Mouse (Mus musculus) heart, adult 18-20 months (tissue): ENCODE measurements around the gene Ndufb8. TPM values are rescaled to one million over a fixed set of nuclear protein-coding genes. Genes with fewer than 3 reads are reported as not detected.

Source experiments
- DNase-seq, 2 experiments: peaks; one replicate each; pipeline ENCODE4 v3.0.0; 2021 to 2022; ENCODE audit warnings: mixed read lengths in 1 of 2
- long read RNA-seq, 2 experiments: library from polyadenylated mRNA; stranded (forward); transcript quantifications; one replicate each; pipeline ENCODE4 v2.0.0; 2021
- total RNA-seq, 2 experiments: library from RNA; stranded (reverse); gene quantifications; 2 replicates each; pipeline ENCODE4 v1.2.3; 2021

The Ndufb8 gene
- 1,000 to 10,000 TPM; 1,929 to 2,019 TPM for total RNA-seq
- long read RNA-seq, experiment 1, transcript Ndufb8-202 (2 exons, 341 nt), result minor isoform, 27 of 1,442 reads
- long read RNA-seq, experiment 1, transcript Ndufb8-209 (5 exons, 2,142 nt), result minor isoform, 6 of 1,442 reads
- long read RNA-seq, experiment 1, transcript Ndufb8-205 (5 exons, 603 nt), result minor isoform, 11 of 1,442 reads
- long read RNA-seq, experiment 1, transcript Ndufb8-201 (5 exons, 680 nt), result major isoform, 1,330 of 1,442 reads
- long read RNA-seq, experiment 1, partial matches to known transcripts, result 56 of 1,442 reads
- long read RNA-seq, experiment 1, other reads (novel, unspliced or antisense), result 12 of 1,442 reads
- long read RNA-seq, experiment 2, transcript Ndufb8-201 (5 exons, 680 nt), result major isoform, 1,012 of 1,097 reads
- long read RNA-seq, experiment 2, transcript Ndufb8-202 (2 exons, 341 nt), result minor isoform, 21 of 1,097 reads
- long read RNA-seq, experiment 2, transcript Ndufb8-209 (5 exons, 2,142 nt), result minor isoform, 7 of 1,097 reads
- long read RNA-seq, experiment 2, transcript Ndufb8-205 (5 exons, 603 nt), result minor isoform, 6 of 1,097 reads
- long read RNA-seq, experiment 2, partial matches to known transcripts, result 46 of 1,097 reads
- long read RNA-seq, experiment 2, other reads (novel, unspliced or antisense), result 5 of 1,097 reads

GRCm38 (mm10) chr19:44554861-44555590 is at the start of gene Ndufb8:
Gene Ndufb8 (minus strand): TSS chr19:44555440.
- peak; percentile 97 to 99 for DNase-seq

GRCm38 (mm10) chr19:44594180-44594579 is 38.9 kb upstream of the Ndufb8 start:
- no peak for DNase-seq

GRCm38 (mm10) chr19:44591638-44592037 is 36.4 kb upstream of the Ndufb8 start:
- DNase-seq, result no peak

GRCm38 (mm10) chr19:44590992-44591391 is 35.8 kb upstream of the Ndufb8 start:
- no peak for DNase-seq

GRCm38 (mm10) chr19:44589591-44590223 is 34.5 kb upstream of the Ndufb8 start:
- DNase-seq, result no peak

GRCm38 (mm10) chr19:44588036-44588435 is 32.8 kb upstream of the Ndufb8 start:
- no peak for DNase-seq

- peak; percentile 87 to 94 for DNase-seq
These were observed 27.5 kb upstream of the Ndufb8 start for GRCm38 (mm10) chr19:44582638-44583309.

GRCm38 (mm10) chr19:44582103-44582502 is 26.9 kb upstream of the Ndufb8 start:
- DNase-seq, result no peak

- DNase-seq, result no peak
These were observed 22.8 kb upstream of the Ndufb8 start for GRCm38 (mm10) chr19:44578038-44578437.

GRCm38 (mm10) chr19:44576275-44576674 is 21.0 kb upstream of the Ndufb8 start:
- no peak for DNase-seq

GRCm38 (mm10) chr19:44567763-44568162 is 12.5 kb upstream of the Ndufb8 start:
- no peak for DNase-seq

GRCm38 (mm10) chr19:44564006-44564405 is 8.8 kb upstream of the Ndufb8 start:
- no peak for DNase-seq

- DNase-seq, result peak; percentile 97 to 98
These were observed 7.5 kb upstream of the Ndufb8 start, which contains the start of gene Hif1an for GRCm38 (mm10) chr19:44562652-44563206. Gene Hif1an (plus strand): TSS chr19:44562850.

GRCm38 (mm10) chr19:44554490-44554860 is 765 bp downstream of the Ndufb8 start:
- no peak for DNase-seq

- DNase-seq, result no peak
These were observed 2.0 kb downstream of the Ndufb8 start for GRCm38 (mm10) chr19:44553286-44553685.

GRCm38 (mm10) chr19:44552731-44553130 is 2.5 kb downstream of the Ndufb8 start, which contains the start of gene Gm20538:
Gene Gm20538 (minus strand): TSS chr19:44552831.
- no peak for DNase-seq

- peak; percentile 72 to 83 for DNase-seq
These were observed 9.8 kb downstream of the Ndufb8 start, which contains the start of gene Sec31b for GRCm38 (mm10) chr19:44545321-44546041. Gene Sec31b (minus strand): TSS chr19:44545864.

GRCm38 (mm10) chr19:44544775-44545174 is 10.5 kb downstream of the Ndufb8 start:
- peak; percentile 76 to 91 for DNase-seq

GRCm38 (mm10) chr19:44544372-44544771 is 10.9 kb downstream of the Ndufb8 start:
- peak in 1 of 2 experiments; percentile 24 for DNase-seq

GRCm38 (mm10) chr19:44542694-44543178 is 12.5 kb downstream of the Ndufb8 start:
- DNase-seq, result no peak
